Mouse (Mus musculus): ENCODE data around the gene Ppp1r16b. TPM values are rescaled to one million over a fixed set of nuclear protein-coding genes. Genes with fewer than 3 reads are reported as not detected.

Gene Ppp1r16b
- polyA plus RNA-seq, 1 experiment from 2014 or later: 33.3 TPM

- no peak for ATAC-seq
- 74% methylated on average over 3 of the region's 3 CpGs for WGBS
Observed at GRCm38 (mm10) chr2:158659346-158659745, 5.9 kb upstream of the Ppp1r16b start.

DNA sequence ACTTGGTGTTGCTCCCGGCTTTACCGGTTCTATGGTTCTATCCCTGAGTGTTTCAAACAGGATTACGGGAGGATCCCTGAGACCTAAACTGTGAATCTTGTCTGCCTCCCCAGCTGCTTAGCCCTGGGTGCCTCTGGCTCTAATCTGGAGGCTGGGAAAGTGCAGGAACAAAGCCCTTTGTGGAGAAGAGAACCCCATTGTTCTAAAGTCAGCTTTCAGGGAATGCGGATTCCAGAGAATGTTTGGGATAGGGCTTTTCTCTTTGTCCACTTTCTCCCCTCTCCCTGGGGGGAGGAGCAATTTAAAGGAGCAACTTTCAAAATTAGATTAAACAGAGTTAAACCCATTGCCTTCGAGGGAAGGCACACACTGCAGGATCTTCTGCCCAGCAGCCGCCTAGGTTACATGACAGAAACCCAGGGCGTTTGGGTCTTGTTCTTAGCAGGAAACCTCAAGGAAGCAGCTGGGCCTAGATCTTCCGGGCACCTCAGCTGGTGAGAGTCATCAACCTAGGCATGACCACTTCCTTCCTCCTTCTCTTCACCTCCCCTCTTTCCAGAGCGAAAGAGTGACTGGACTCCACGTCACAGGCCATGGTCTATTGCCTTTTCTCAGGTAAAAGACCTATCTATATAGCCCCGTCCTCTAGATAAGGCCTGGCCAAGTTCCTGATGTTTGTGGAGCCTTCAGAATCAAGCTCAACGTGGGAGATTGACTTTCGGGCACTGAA is 1.0 kb downstream of the Ppp1r16b start:
- H3K27me3 ChIP-seq (replicated peaks; ENCODE audit: control insufficient read depth, insufficient read depth, low read length): peaks cover 2% of the 10 kb centered on the region; the same call in 1 of the 2 replicates
- H3K9me3 ChIP-seq (ENCODE audit: control insufficient read depth, low read length): no peaks in the 10 kb centered on the region
- H3K4me1 ChIP-seq (replicated peaks; ENCODE audit: control insufficient read depth, insufficient read depth, low read length): peaks cover 25% of the 10 kb centered on the region
- 31% methylated on average over 13 of the region's 13 CpGs for WGBS
- H3K4me3 ChIP-seq (replicated peaks; ENCODE audit: low read length): no peak overlapping the region
- ATAC-seq: no peak
- H3K27ac ChIP-seq (ENCODE audit: low read length): no peak overlapping the region
- H3K36me3 ChIP-seq (ENCODE audit: control insufficient read depth, insufficient read depth): no peaks in the 10 kb centered on the region
- no peak overlapping the region for H3K4me2 ChIP-seq (ENCODE audit: low read length)
- no peak overlapping the region for H3K9ac ChIP-seq (replicated peaks; ENCODE audit: low read depth, low read length)

More at GRCm38 (mm10) chr2:158659346-158659745, 5.9 kb upstream of the Ppp1r16b start:
- no peak overlapping the region for H3K27ac ChIP-seq (ENCODE audit: low read length)
- no peaks in the 10 kb centered on the region for H3K27me3 ChIP-seq (replicated peaks; ENCODE audit: control insufficient read depth, insufficient read depth, low read length)
- no peak overlapping the region for H3K4me3 ChIP-seq (replicated peaks; ENCODE audit: low read length)
- no peaks in the 10 kb centered on the region for H3K36me3 ChIP-seq (ENCODE audit: control insufficient read depth, insufficient read depth)
- H3K4me2 ChIP-seq (ENCODE audit: low read length): no peak overlapping the region
- H3K9me3 ChIP-seq (ENCODE audit: control insufficient read depth, low read length): no peaks in the 10 kb centered on the region
- no peaks in the 10 kb centered on the region for H3K4me1 ChIP-seq (replicated peaks; ENCODE audit: control insufficient read depth, insufficient read depth, low read length)
- H3K9ac ChIP-seq (replicated peaks; ENCODE audit: low read depth, low read length): no peak overlapping the region

DNA sequence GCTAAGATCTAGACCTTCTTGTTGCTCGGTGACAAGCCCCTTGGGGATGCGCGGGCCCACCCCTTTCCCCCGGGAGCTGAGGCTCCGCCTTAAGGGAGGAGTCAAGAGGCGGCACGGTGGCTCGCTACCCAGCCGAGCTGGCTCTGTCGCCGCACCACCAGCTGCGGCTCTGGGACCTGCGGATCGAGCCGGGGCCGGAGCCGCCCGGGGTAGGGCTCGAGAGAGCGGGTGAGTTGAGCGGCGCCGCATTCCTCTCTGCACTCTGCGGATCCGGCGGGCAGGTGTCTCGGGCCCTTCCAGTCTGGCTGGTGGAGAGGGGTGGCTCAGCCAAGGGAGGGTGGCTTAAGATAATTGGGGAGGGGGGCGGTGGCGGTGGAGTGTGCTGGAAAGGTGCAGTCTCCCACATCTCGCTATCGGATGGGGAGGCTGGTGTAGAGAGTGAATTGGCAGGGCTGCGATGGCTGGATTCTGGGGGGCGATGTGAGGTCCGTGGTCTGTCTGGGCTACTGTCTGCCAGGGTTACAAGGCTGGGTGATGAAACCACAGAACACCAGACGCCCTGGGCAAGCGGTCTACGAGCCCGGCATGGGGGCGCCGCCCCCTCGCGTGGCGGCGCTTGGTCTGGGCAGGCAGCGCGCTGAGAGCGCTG is 1.9 kb downstream of the Ppp1r16b start:
- ATAC-seq: peak; percentile 90
- no peaks in the 10 kb centered on the region for H3K9me3 ChIP-seq (ENCODE audit: control insufficient read depth, low read length)
- peaks cover 25% of the 10 kb centered on the region for H3K4me1 ChIP-seq (replicated peaks; ENCODE audit: control insufficient read depth, insufficient read depth, low read length)
- no peaks in the 10 kb centered on the region for H3K36me3 ChIP-seq (ENCODE audit: control insufficient read depth, insufficient read depth)
- H3K9ac ChIP-seq (replicated peaks; ENCODE audit: low read depth, low read length): peak overlapping the region; percentile 82
- peaks cover 2% of the 10 kb centered on the region; the same call in 1 of the 2 replicates for H3K27me3 ChIP-seq (replicated peaks; ENCODE audit: control insufficient read depth, insufficient read depth, low read length)
- H3K4me2 ChIP-seq (ENCODE audit: low read length): peak overlapping the region; percentile 96
- peak overlapping the region; percentile 73 for H3K4me3 ChIP-seq (replicated peaks; ENCODE audit: low read length)
- under 1% methylated on average over 46 of the region's 47 CpGs for WGBS
- peak overlapping the region; percentile 82 for H3K27ac ChIP-seq (ENCODE audit: low read length)

DNA sequence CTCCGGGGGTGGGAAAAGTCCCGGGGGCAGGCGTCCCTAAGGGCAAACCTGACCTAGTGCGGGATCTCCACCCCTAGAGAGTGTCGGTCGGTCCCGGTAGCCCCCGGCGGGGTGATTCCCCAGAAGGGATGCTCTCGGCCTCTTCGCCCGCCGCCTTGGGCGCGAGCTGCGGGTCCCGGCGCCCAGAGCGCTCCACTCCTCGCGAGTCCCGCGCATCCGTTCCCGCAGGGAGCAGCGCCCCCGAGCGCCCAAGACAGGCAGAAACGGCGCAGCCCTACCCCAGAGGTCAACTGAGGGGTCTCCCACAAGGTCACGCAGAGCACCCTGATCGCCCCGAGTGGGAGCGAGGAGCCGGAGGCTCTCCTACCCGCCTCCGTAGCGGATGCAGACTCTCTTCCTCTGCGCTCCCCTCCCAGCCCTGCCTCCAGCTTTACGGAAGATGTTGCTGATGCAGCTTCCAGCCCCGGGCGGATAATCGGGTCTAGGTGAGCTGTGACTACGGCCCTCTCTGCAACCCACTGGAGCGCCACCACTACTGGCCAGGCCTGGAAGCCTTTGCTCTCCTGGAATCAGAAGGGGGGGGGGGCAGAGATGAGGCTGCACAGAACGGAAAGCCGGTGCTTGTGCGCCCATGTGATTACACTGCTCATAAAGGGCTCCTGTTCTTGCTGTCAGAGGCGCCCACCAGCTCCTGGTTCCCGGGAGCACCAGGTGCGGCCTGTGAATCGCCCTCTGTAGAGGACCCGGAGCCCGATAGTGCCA is 2.7 kb downstream of the Ppp1r16b start:
- no peaks in the 10 kb centered on the region for H3K9me3 ChIP-seq (ENCODE audit: control insufficient read depth, low read length)
- ATAC-seq: peak; percentile 46
- peak overlapping the region; percentile 82 for H3K9ac ChIP-seq (replicated peaks; ENCODE audit: low read depth, low read length)
- under 1% methylated on average over 53 of the region's 54 CpGs for WGBS
- peaks cover 2% of the 10 kb centered on the region; the same call in 1 of the 2 replicates for H3K27me3 ChIP-seq (replicated peaks; ENCODE audit: control insufficient read depth, insufficient read depth, low read length)
- peak overlapping the region; percentile 73 for H3K4me3 ChIP-seq (replicated peaks; ENCODE audit: low read length)
- peak overlapping the region; percentile 96 for H3K4me2 ChIP-seq (ENCODE audit: low read length)
- H3K27ac ChIP-seq (ENCODE audit: low read length): peak overlapping the region; percentile 82
- H3K4me1 ChIP-seq (replicated peaks; ENCODE audit: control insufficient read depth, insufficient read depth, low read length): peaks cover 29% of the 10 kb centered on the region
- no peaks in the 10 kb centered on the region for H3K36me3 ChIP-seq (ENCODE audit: control insufficient read depth, insufficient read depth)

- 7% methylated on average over 23 of the region's 23 CpGs for whole genome bisulfite sequencing
- peak overlapping the region; percentile 82 for H3K27ac ChIP-seq (ENCODE audit: low read length)
- H3K36me3 ChIP-seq (ENCODE audit: control insufficient read depth, insufficient read depth): no peaks in the 10 kb centered on the region
- H3K27me3 ChIP-seq (replicated peaks; ENCODE audit: control insufficient read depth, insufficient read depth, low read length): peaks cover 2% of the 10 kb centered on the region; the same call in 1 of the 2 replicates
- H3K9ac ChIP-seq (replicated peaks; ENCODE audit: low read depth, low read length): peak overlapping the region; percentile 82
- no peaks in the 10 kb centered on the region for H3K9me3 ChIP-seq (ENCODE audit: control insufficient read depth, low read length)
- H3K4me3 ChIP-seq (replicated peaks; ENCODE audit: low read length): peak overlapping the region; percentile 73
- ATAC-seq: peak; percentile 16; the same call in 1 of the 2 replicates
- H3K4me2 ChIP-seq (ENCODE audit: low read length): peak overlapping the region; percentile 96
- H3K4me1 ChIP-seq (replicated peaks; ENCODE audit: control insufficient read depth, insufficient read depth, low read length): peaks cover 36% of the 10 kb centered on the region
Observed at GRCm38 (mm10) chr2:158668433-158669010, 3.3 kb downstream of the Ppp1r16b start.

GRCm38 (mm10) chr2:158669199-158670195 is 4.3 kb downstream of the Ppp1r16b start:
- peak overlapping the region; percentile 96 for H3K4me2 ChIP-seq (ENCODE audit: low read length)
- peak overlapping the region; percentile 73; the same call in 1 of the 2 replicates for H3K4me3 ChIP-seq (replicated peaks; ENCODE audit: low read length)
- ATAC-seq: no peak
- H3K9me3 ChIP-seq (ENCODE audit: control insufficient read depth, low read length): no peaks in the 10 kb centered on the region
- H3K9ac ChIP-seq (replicated peaks; ENCODE audit: low read depth, low read length): no peak overlapping the region
- peaks cover 44% of the 10 kb centered on the region for H3K4me1 ChIP-seq (replicated peaks; ENCODE audit: control insufficient read depth, insufficient read depth, low read length)
- no peaks in the 10 kb centered on the region for H3K36me3 ChIP-seq (ENCODE audit: control insufficient read depth, insufficient read depth)
- no peak overlapping the region for H3K27ac ChIP-seq (ENCODE audit: low read length)
- peaks cover 2% of the 10 kb centered on the region; the same call in 1 of the 2 replicates for H3K27me3 ChIP-seq (replicated peaks; ENCODE audit: control insufficient read depth, insufficient read depth, low read length)
- 74% methylated on average over 13 of the region's 13 CpGs for WGBS

DNA sequence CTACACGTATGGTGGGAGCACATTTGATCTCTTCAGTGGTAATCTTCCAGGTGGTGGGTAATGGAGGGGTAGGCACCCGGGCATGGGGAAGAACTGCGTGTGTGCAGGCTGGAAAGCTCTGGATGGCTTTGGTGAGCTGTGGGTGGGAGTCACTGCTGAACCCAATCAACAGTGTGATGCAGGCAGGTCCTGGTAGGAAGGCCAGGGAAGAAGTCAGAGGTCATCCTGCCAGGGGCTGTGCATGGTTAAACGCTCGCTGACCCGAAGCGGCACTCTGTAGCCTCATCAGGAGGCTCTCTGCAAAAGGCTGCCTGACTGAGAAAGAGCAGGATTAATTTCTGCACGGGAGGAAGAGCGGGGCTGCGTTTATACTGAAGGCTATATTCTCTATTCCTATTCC is 5.4 kb downstream of the Ppp1r16b start:
- 39% methylated on average over 10 of the region's 10 CpGs for WGBS
- Histone ChIP-seq H3K4me1 (replicated peaks; ENCODE audit: control insufficient read depth, insufficient read depth, low read length) (peaks cover 51% of the 10 kb centered on the region), H3K4me2 (ENCODE audit: low read length) (no peak overlapping the region)

GRCm38 (mm10) chr2:158672829-158673228 is 7.6 kb downstream of the Ppp1r16b start:
- no peaks in the 10 kb centered on the region for H3K36me3 ChIP-seq (ENCODE audit: control insufficient read depth, insufficient read depth)
- no peak for ATAC-seq
- H3K9me3 ChIP-seq (ENCODE audit: control insufficient read depth, low read length): no peaks in the 10 kb centered on the region
- H3K4me2 ChIP-seq (ENCODE audit: low read length): no peak overlapping the region
- WGBS: 15% methylated on average over 6 of the region's 6 CpGs
- peaks cover 2% of the 10 kb centered on the region; the same call in 1 of the 2 replicates for H3K27me3 ChIP-seq (replicated peaks; ENCODE audit: control insufficient read depth, insufficient read depth, low read length)
- H3K27ac ChIP-seq (ENCODE audit: low read length): peak overlapping the region; percentile 2
- H3K4me3 ChIP-seq (replicated peaks; ENCODE audit: low read length): no peak overlapping the region
- peaks cover 49% of the 10 kb centered on the region for H3K4me1 ChIP-seq (replicated peaks; ENCODE audit: control insufficient read depth, insufficient read depth, low read length)
- no peak overlapping the region for H3K9ac ChIP-seq (replicated peaks; ENCODE audit: low read depth, low read length)

More for the DNA sequence above, 5.4 kb downstream of the Ppp1r16b start:
- Histone ChIP-seq H3K27ac (ENCODE audit: low read length) (no peak overlapping the region), H3K4me3 (replicated peaks; ENCODE audit: low read length) (no peak overlapping the region), H3K27me3 (replicated peaks; ENCODE audit: control insufficient read depth, insufficient read depth, low read length) (peaks cover 2% of the 10 kb centered on the region; the same call in 1 of the 2 replicates), H3K36me3 (ENCODE audit: control insufficient read depth, insufficient read depth) (no peaks in the 10 kb centered on the region), H3K9me3 (ENCODE audit: control insufficient read depth, low read length) (no peaks in the 10 kb centered on the region), H3K9ac (replicated peaks; ENCODE audit: low read depth, low read length) (no peak overlapping the region)
- no peak for ATAC-seq

Measured in forebrain, embryonic 16.5 days (tissue).